Mouse (Mus musculus) CH12.LX (cell line): ENCODE measurements at regions not wholly inside any gene's neighbourhood (a gene's known extent, or its start where the extent isn't known, plus 50 kb on each side); places are given as distances from the start of the nearest gene placed in this dataset.

Experiments
- DNase-seq: peaks from one replicate; pipeline ENCODE4 v3.0.0-alpha.2; 2013; ENCODE audit errors: extremely low read depth
- H3K27ac ChIP-seq: 2 replicates; pipeline ENCODE4 v1.5.1; 2012; ENCODE audit warnings: low read depth, mild to moderate bottlenecking, control low read depth, moderate library complexity; ENCODE audit not compliant: insufficient read depth
- H3K27me3 ChIP-seq: replicated peaks from 2 replicates; pipeline ENCODE3; 2012; ENCODE audit warnings: inconsistent platforms
- H3K36me3 ChIP-seq, 2 experiments: replicated peaks in 1 of 2; 2 replicates each; pipeline versions ENCODE3 to v1.6.1; 2012; ENCODE audit warnings: inconsistent platforms in 1 of 2, low read length in 1 of 2, mild to moderate bottlenecking in 1 of 2, mixed read lengths in 1 of 2, moderate library complexity in 1 of 2; ENCODE audit not compliant: control insufficient read depth in 1 of 2, insufficient read depth in 1 of 2
- H3K4me1 ChIP-seq, 2 experiments: 2 replicates each; pipeline ENCODE4 v1.6.1; 2012; ENCODE audit warnings: inconsistent platforms in 1 of 2, moderate library complexity in 1 of 2; ENCODE audit not compliant: insufficient read depth in 2 of 2, control insufficient read depth in 1 of 2
- H3K4me2 ChIP-seq: 2 replicates; pipeline ENCODE4 v1.6.1; 2012; ENCODE audit warnings: low read depth, mild to moderate bottlenecking, control low read depth; ENCODE audit not compliant: poor library complexity, insufficient read depth, severe bottlenecking
- H3K4me3 ChIP-seq, 3 experiments: fragments of 150-350 bp in 1 of 3; sonication (generic) in 1 of 3; replicated peaks in 1 of 3; 2 replicates each; pipeline versions ENCODE3 to v1.5.1; 2011 to 2012; ENCODE audit warnings: low read depth in 2 of 3, low read length in 2 of 3, mild to moderate bottlenecking in 2 of 3, moderate library complexity in 2 of 3, control low read depth in 1 of 3, improper control_type of control experiment in 1 of 3, inconsistent platforms in 1 of 3, mixed read lengths in 1 of 3; ENCODE audit not compliant: poor library complexity in 1 of 3
- H3K79me2 ChIP-seq: replicated peaks from 2 replicates; pipeline ENCODE4 v1.6.1; 2012; ENCODE audit warnings: mild to moderate bottlenecking, moderate library complexity; ENCODE audit not compliant: control insufficient read depth, poor library complexity, insufficient read depth, severe bottlenecking; ENCODE audit errors: extremely low read depth
- H3K9ac ChIP-seq: 2 replicates; pipeline ENCODE4 v1.6.1; 2012; ENCODE audit warnings: low read depth, mild to moderate bottlenecking, control low read depth, moderate library complexity; ENCODE audit not compliant: insufficient read depth
- H3K9me3 ChIP-seq: replicated peaks from 2 replicates; pipeline ENCODE3; 2012; ENCODE audit warnings: low read length, inconsistent platforms, mixed read lengths
- CHD2 ChIP-seq: IDR thresholded peaks from 2 replicates; pipeline ENCODE4 v1.6.1; 2011; ENCODE audit warnings: low read length, improper control_type of control experiment
- CTCF ChIP-seq, 2 experiments: IDR thresholded peaks in 1 of 2; conservative IDR thresholded peaks in 1 of 2; 2 replicates each; pipeline ENCODE4 v1.5.1; 2011 to 2012; ENCODE audit warnings: low read depth in 2 of 2, low read length in 2 of 2, improper control_type of control experiment in 1 of 2, inconsistent platforms in 1 of 2, mild to moderate bottlenecking in 1 of 2, moderate library complexity in 1 of 2
- E2F4 ChIP-seq: IDR thresholded peaks from 2 replicates; pipeline ENCODE4 v1.6.1; 2011; ENCODE audit warnings: low read depth, low read length, improper control_type of control experiment; ENCODE audit not compliant: insufficient replicate concordance
- ELF1 ChIP-seq: IDR thresholded peaks from 2 replicates; pipeline ENCODE4 v1.6.1; 2014; ENCODE audit warnings: low read depth, mild to moderate bottlenecking, inconsistent platforms, low read length, improper control_type of control experiment
- EP300 ChIP-seq: IDR thresholded peaks from 2 replicates; pipeline ENCODE4 v1.6.1; 2011; ENCODE audit warnings: low read length, improper control_type of control experiment
- IRF4 ChIP-seq: IDR thresholded peaks from 2 replicates; pipeline ENCODE4 v1.6.1; 2014; ENCODE audit warnings: low read depth, mild to moderate bottlenecking, inconsistent platforms, low read length, improper control_type of control experiment
- JUN ChIP-seq: IDR thresholded peaks from 2 replicates; pipeline ENCODE4 v1.6.1; 2011; ENCODE audit warnings: low read depth, mild to moderate bottlenecking, low read length, improper control_type of control experiment, moderate library complexity; ENCODE audit not compliant: insufficient read depth
- KAT2A ChIP-seq: IDR thresholded peaks from 2 replicates; pipeline ENCODE4 v1.6.1; 2012; ENCODE audit warnings: low read length, improper control_type of control experiment, inconsistent platforms; ENCODE audit not compliant: insufficient replicate concordance
- MAX ChIP-seq: IDR thresholded peaks from 2 replicates; pipeline ENCODE4 v1.6.1; 2011; ENCODE audit warnings: low read length, improper control_type of control experiment
- MAZ ChIP-seq: IDR thresholded peaks from 2 replicates; pipeline ENCODE4 v1.6.1; 2012; ENCODE audit warnings: low read depth, mild to moderate bottlenecking, inconsistent platforms, low read length, improper control_type of control experiment, moderate library complexity
- MYC ChIP-seq: IDR thresholded peaks from 2 replicates; pipeline ENCODE4 v1.6.1; 2011; ENCODE audit warnings: low read depth, mild to moderate bottlenecking, improper control_type of control experiment, low read length
- NRF1 ChIP-seq: IDR thresholded peaks from 2 replicates; pipeline ENCODE4 v1.6.1; 2014; ENCODE audit warnings: low read depth, mild to moderate bottlenecking, inconsistent platforms, low read length, improper control_type of control experiment, moderate library complexity
- POLR2A ChIP-seq: IDR thresholded peaks from 2 replicates; pipeline ENCODE4 v1.6.1; 2011; ENCODE audit warnings: low read depth, mild to moderate bottlenecking, improper control_type of control experiment, low read length
- POLR2AphosphoS2 ChIP-seq: IDR thresholded peaks from 2 replicates; pipeline ENCODE4 v1.6.1; 2011; ENCODE audit warnings: low read depth, low read length, improper control_type of control experiment
- SIN3A ChIP-seq: IDR thresholded peaks from 2 replicates; pipeline ENCODE4 v1.6.1; 2012; ENCODE audit warnings: low read length, improper control_type of control experiment, inconsistent platforms
- TBP ChIP-seq: conservative IDR thresholded peaks from 2 replicates; pipeline ENCODE4 v1.6.1; 2011; ENCODE audit warnings: low read depth, low read length, improper control_type of control experiment
- UBTF ChIP-seq: IDR thresholded peaks from 2 replicates; pipeline ENCODE4 v1.6.1; 2012; ENCODE audit warnings: low read depth, mild to moderate bottlenecking, inconsistent platforms, low read length, improper control_type of control experiment, moderate library complexity
- USF1 ChIP-seq: IDR thresholded peaks from 2 replicates; pipeline ENCODE4 v1.6.1; 2014; ENCODE audit warnings: low read depth, mild to moderate bottlenecking, inconsistent platforms, low read length, improper control_type of control experiment
- USF2 ChIP-seq: conservative IDR thresholded peaks from 2 replicates; pipeline ENCODE4 v1.6.1; 2011; ENCODE audit warnings: low read depth, low read length, improper control_type of control experiment
- ZC3H11A ChIP-seq: IDR thresholded peaks from 2 replicates; pipeline ENCODE4 v1.6.1; 2012; ENCODE audit warnings: low read depth, mild to moderate bottlenecking, inconsistent platforms, low read length, improper control_type of control experiment
- ZKSCAN1 ChIP-seq: IDR thresholded peaks from 2 replicates; pipeline ENCODE4 v1.6.1; 2012; ENCODE audit warnings: low read depth, inconsistent platforms, low read length, improper control_type of control experiment, borderline replicate concordance
- ZNF384 ChIP-seq: IDR thresholded peaks from 2 replicates; pipeline ENCODE4 v1.6.1; 2012; ENCODE audit warnings: low read depth, low read length, improper control_type of control experiment, inconsistent platforms
- dilution Hi-C: fragments of 300-500 bp; cut with MboI; formaldehyde crosslinking; loops from 2 replicates; pipeline ENCODE4 v1.14.3; 2020; ENCODE audit warnings: low sequenced_read_pairs; ENCODE audit not compliant: extremely low pct_unique_long_range_greater_than_20kb, extremely low pct_ligation_motif_present
- in situ Hi-C: fragments of 300-500 bp; cut with MboI; formaldehyde crosslinking; loops from 3 replicates; pipeline ENCODE4 v1.14.3; 2019; ENCODE audit warnings: low sequenced_read_pairs, low pct_ligation_motif_present, low pct_unique_long_range_greater_than_20kb, mixed read lengths

GRCm38 (mm10) chr4:81005507-81006328, 95.3 kb downstream of the Lurap1l start:
- in situ Hi-C loops, result no loop called here
- no peaks in the 10 kb centered on the region for H3K79me2 ChIP-seq

GRCm38 (mm10) chr4:81006546-81006945, 96.1 kb downstream of the Lurap1l start:
- Histone ChIP-seq H3K9ac (no peak overlapping the region), H3K36me3 (no peaks in the 10 kb centered on the region), H3K4me3 (no peak overlapping the region), H3K79me2 (no peaks in the 10 kb centered on the region), H3K4me2 (no peak overlapping the region), H3K27ac (no peak overlapping the region), H3K27me3 (no peaks in the 10 kb centered on the region), H3K4me1 (no peaks in the 10 kb centered on the region), H3K9me3 (peaks cover 42% of the 10 kb centered on the region)
- in situ Hi-C loops (no loop called here), dilution Hi-C loops (no loop called here)
- DNase-seq, result no peak
- TF ChIP-seq IRF4, result no peak
- TF ChIP-seq POLR2A, result no peak
- TF ChIP-seq JUN, result no peak
- no peak for TF ChIP-seq EP300
- TF ChIP-seq E2F4, result no peak
- no peak for TF ChIP-seq SIN3A
- no peak for TF ChIP-seq ELF1
- no peak for TF ChIP-seq POLR2AphosphoS2
- TF ChIP-seq UBTF, result no peak
- no peak for TF ChIP-seq MAZ
- no peak for TF ChIP-seq USF1
- TF ChIP-seq TBP, result no peak
- TF ChIP-seq MAX, result no peak
- no peak for TF ChIP-seq ZNF384

More at GRCm38 (mm10) chr4:81005507-81006328, 95.3 kb downstream of the Lurap1l start:
- no peak for DNase-seq
- H3K4me3 ChIP-seq, result no peak overlapping the region
- no peaks in the 10 kb centered on the region for H3K36me3 ChIP-seq
- no peaks in the 10 kb centered on the region for H3K4me1 ChIP-seq
- H3K9me3 ChIP-seq, result peaks cover 44% of the 10 kb centered on the region
- no peak for TF ChIP-seq POLR2AphosphoS2
- no peak for TF ChIP-seq ZKSCAN1
- TF ChIP-seq MAZ, result no peak
- TF ChIP-seq ELF1, result no peak
- no peak for TF ChIP-seq KAT2A
- no peak for TF ChIP-seq NRF1
- TF ChIP-seq POLR2A, result no peak
- TF ChIP-seq USF2, result no peak
- TF ChIP-seq JUN, result no peak
- TF ChIP-seq CHD2, result no peak
- no peak for TF ChIP-seq USF1
- no peak for TF ChIP-seq CTCF (conservative IDR thresholded peaks at IDR 0.05 in 1 of 2, IDR thresholded peaks at IDR 0.05 in 1 of 2; ENCODE audit: low read depth in 2 of 2, low read length in 2 of 2)
- TF ChIP-seq ZC3H11A, result no peak
- no peak for TF ChIP-seq MYC
- H3K9ac ChIP-seq, result no peak overlapping the region
- dilution Hi-C loops, result no loop called here
- no peaks in the 10 kb centered on the region for H3K27me3 ChIP-seq
- H3K27ac ChIP-seq, result no peak overlapping the region
- no peak overlapping the region for H3K4me2 ChIP-seq
